Mouse (Mus musculus) C2C12 (cell line): ENCODE measurements at regions not wholly inside any gene's neighbourhood (a gene's known extent, or its start where the extent isn't known, plus 50 kb on each side); places are given as distances from the start of the nearest gene placed in this dataset.

Experiments used
- CTCF ChIP-seq: IDR thresholded peaks from one replicate; pipeline ENCODE4 v1.5.1; 2011; ENCODE audit not compliant: control insufficient read depth, insufficient read depth, insufficient read length
- MYOG ChIP-seq: IDR thresholded peaks from one replicate; pipeline ENCODE4 v1.6.1; 2011; ENCODE audit not compliant: control insufficient read depth, insufficient read length; ENCODE audit errors: extremely low read depth

DNA sequence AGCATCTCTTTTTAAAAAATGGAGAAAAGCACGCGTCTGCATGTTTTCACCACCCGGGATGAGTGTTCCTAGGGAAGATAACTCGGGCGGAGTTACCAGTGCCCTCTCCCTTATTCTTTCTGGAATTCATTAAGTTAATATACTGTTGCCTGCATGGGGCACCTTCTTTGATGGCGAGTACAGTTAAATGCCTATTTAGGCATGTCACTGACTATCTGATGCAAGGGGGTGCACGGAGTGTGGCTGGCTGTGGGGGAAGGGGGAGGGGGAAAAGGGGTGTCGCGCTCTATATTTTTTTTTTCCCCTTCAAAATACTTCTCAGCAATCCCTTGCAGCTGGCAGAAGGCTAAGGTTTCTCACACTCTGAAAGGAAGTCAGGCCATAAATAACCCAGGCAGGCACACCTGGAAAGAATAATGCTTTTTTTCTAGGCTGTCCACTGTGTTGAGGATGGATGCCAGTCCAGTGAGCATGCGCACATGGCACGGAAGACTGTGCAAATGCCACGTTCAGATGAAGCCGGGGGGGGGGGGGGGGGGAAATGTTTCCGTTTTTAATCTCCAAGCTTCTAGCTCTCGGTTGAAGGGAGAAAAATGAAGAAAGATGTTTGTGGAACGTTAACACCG, 114.8 kb upstream of the Zfhx3 start:
- TF ChIP-seq CTCF (no peak), MYOG (no peak)
